Mouse (Mus musculus) bone marrow, adult 2 months (tissue): ENCODE data around the gene Aldh2.

Experiments used
- CTCF ChIP-seq: fragments of 200-500 bp; IDR thresholded peaks from 2 replicates; pipeline ENCODE4 v1.5.1; 2011; ENCODE audit warnings: low read length, control low read depth; ENCODE audit not compliant: control insufficient read depth, insufficient read depth
- POLR2A ChIP-seq: fragments of 200-500 bp; IDR thresholded peaks from 2 replicates; pipeline ENCODE4 v1.6.1; 2011; ENCODE audit warnings: low read depth, mild to moderate bottlenecking, control low read depth, low read length, borderline replicate concordance; ENCODE audit not compliant: control insufficient read depth

GRCm38 (mm10) chr5:121592816-121593407 lies 712 bp downstream of the Aldh2 start:
- TF ChIP-seq POLR2A (no peak), CTCF (no peak)
